In genomic region chr7:70423524-70424230, GRCm38 (mm10) we compare ENCODE assay signal across 17 mouse cellular contexts. TPM values are rescaled to one million over a fixed set of nuclear protein-coding genes. Genes with fewer than 3 reads are reported as not detected.
DNase-seq lines count a peak whose midpoint lies in the region; ATAC-seq and TF ChIP-seq lines count a peak whose summit lies in the region.
"Had no signal": no experiment of that assay in that cellular context is flagged by ENCODE, and none has a peak within 500 bp of the region (broad histone marks: within the 10 kb centered on the region; RNA-seq: fewer than 3 reads in every experiment).

No protein-coding gene starts in this region.

- no peak for TF ChIP-seq CTCF in hindbrain, postnatal 0 days (IDR thresholded peaks at IDR 0.05; ENCODE audit: low read depth)

- H3K9me3 ChIP-seq in hindbrain, embryonic 11.5 days (ENCODE audit: control insufficient read depth, low read length), result no peaks in the 10 kb centered on the region
- no peaks in the 10 kb centered on the region for H3K9me3 ChIP-seq in hindbrain, postnatal 0 days (ENCODE audit: low read length)
- no peaks in the 10 kb centered on the region for H3K9me3 ChIP-seq in midbrain, embryonic 11.5 days (ENCODE audit: control insufficient read depth, low read length)
- no peaks in the 10 kb centered on the region for H3K9me3 ChIP-seq in midbrain, embryonic 10.5 days (replicated peaks)
- H3K9me3 ChIP-seq in forebrain, embryonic 11.5 days (ENCODE audit: control insufficient read depth, low read length), result no peaks in the 10 kb centered on the region
- no peaks in the 10 kb centered on the region for H3K9me3 ChIP-seq in intestine, embryonic 15.5 days
- H3K9me3 ChIP-seq: liver, embryonic 13.5 days had no signal

- H3K4me3 ChIP-seq in hindbrain, embryonic 11.5 days (ENCODE audit: low read depth, low read length), result no peak overlapping the region
- H3K4me3 ChIP-seq in hindbrain, postnatal 0 days (ENCODE audit: low read length), result no peak overlapping the region
- no peak overlapping the region for H3K4me3 ChIP-seq in midbrain, embryonic 11.5 days (ENCODE audit: low read depth, low read length)
- no peak overlapping the region for H3K4me3 ChIP-seq in midbrain, embryonic 10.5 days
- no peak overlapping the region for H3K4me3 ChIP-seq in forebrain, embryonic 11.5 days (ENCODE audit: low read depth, low read length)
- no peak overlapping the region for H3K4me3 ChIP-seq in intestine, embryonic 15.5 days (replicated peaks)
- H3K4me3 ChIP-seq: layer of hippocampus, adult 2 months; liver, embryonic 13.5 days had no signal

- H3K4me1 ChIP-seq in hindbrain, embryonic 11.5 days (replicated peaks; ENCODE audit: control insufficient read depth, insufficient read depth, low read length), result no peaks in the 10 kb centered on the region
- no peaks in the 10 kb centered on the region for H3K4me1 ChIP-seq in hindbrain, postnatal 0 days (ENCODE audit: insufficient read depth, low read length)
- H3K4me1 ChIP-seq in midbrain, embryonic 11.5 days (ENCODE audit: control insufficient read depth, insufficient read depth, low read length), result no peaks in the 10 kb centered on the region
- peaks cover 7% of the 10 kb centered on the region for H3K4me1 ChIP-seq in midbrain, embryonic 10.5 days
- no peaks in the 10 kb centered on the region for H3K4me1 ChIP-seq in forebrain, embryonic 11.5 days (replicated peaks; ENCODE audit: control insufficient read depth, insufficient read depth, low read length)
- no peaks in the 10 kb centered on the region for H3K4me1 ChIP-seq in intestine, embryonic 15.5 days (replicated peaks)
- H3K4me1 ChIP-seq: liver, embryonic 13.5 days had no signal

- no peaks in the 10 kb centered on the region for H3K36me3 ChIP-seq in hindbrain, embryonic 11.5 days (ENCODE audit: control insufficient read depth, insufficient read depth, low read length)
- no peaks in the 10 kb centered on the region for H3K36me3 ChIP-seq in hindbrain, postnatal 0 days (ENCODE audit: insufficient read depth, low read length)
- no peaks in the 10 kb centered on the region for H3K36me3 ChIP-seq in midbrain, embryonic 11.5 days (ENCODE audit: control insufficient read depth, insufficient read depth, low read length)
- no peaks in the 10 kb centered on the region for H3K36me3 ChIP-seq in midbrain, embryonic 10.5 days
- no peaks in the 10 kb centered on the region for H3K36me3 ChIP-seq in forebrain, embryonic 11.5 days (ENCODE audit: control insufficient read depth, insufficient read depth, low read length)
- H3K36me3 ChIP-seq in intestine, embryonic 15.5 days, result no peaks in the 10 kb centered on the region
- H3K36me3 ChIP-seq: liver, embryonic 13.5 days had no signal

- peak; percentile 68 for ATAC-seq in hindbrain, embryonic 11.5 days (ENCODE audit: low FRiP score)
- ATAC-seq in hindbrain, postnatal 0 days, result no peak
- ATAC-seq in midbrain, embryonic 11.5 days (ENCODE audit: low FRiP score), result peak; percentile 19; the same call in 1 of the 2 replicates
- ATAC-seq in forebrain, embryonic 11.5 days (replicated peaks; ENCODE audit: low FRiP score), result peak; percentile 80
- ATAC-seq in intestine, embryonic 15.5 days, result peak; percentile 56; the same call in 1 of the 2 replicates

- no peak overlapping the region for H3K4me2 ChIP-seq in hindbrain, embryonic 11.5 days (replicated peaks; ENCODE audit: low read depth, low read length)
- H3K4me2 ChIP-seq in hindbrain, postnatal 0 days (ENCODE audit: low read depth, low read length), result no peak overlapping the region
- no peak overlapping the region for H3K4me2 ChIP-seq in midbrain, embryonic 11.5 days
- no peak overlapping the region for H3K4me2 ChIP-seq in forebrain, embryonic 11.5 days (ENCODE audit: low read depth, low read length, severe bottlenecking)
- H3K4me2 ChIP-seq in intestine, embryonic 15.5 days (replicated peaks), result no peak overlapping the region
- H3K4me2 ChIP-seq: heart, embryonic 11.5 days; liver, embryonic 13.5 days had no signal

- peak; percentile 16 for DNase-seq in hindbrain, embryonic 11.5 days (ENCODE audit: low spot score)
- DNase-seq in hindbrain, postnatal 0 days (ENCODE audit: low spot score), result no peak
- peak; percentile 47 for DNase-seq in midbrain, embryonic 11.5 days (ENCODE audit: low spot score, missing footprints)
- DNase-seq in midbrain, embryonic 10.5 days (ENCODE audit: low spot score), result no peak
- peak; percentile 52 for DNase-seq in forebrain, embryonic 11.5 days (ENCODE audit: low spot score)
- DNase-seq in layer of hippocampus, postnatal 10 days (ENCODE audit: low spot score in 2 of 2), result no peak
- DNase-seq in embryo, embryonic 9.5 days (ENCODE audit: extremely low spot score), result no peak
- DNase-seq: adrenal gland, postnatal 14 days; cerebellum, adult 9-11 months; gastrocnemius, postnatal 14 days; heart, postnatal 4 days; liver, embryonic 13.5 days; lung, postnatal 14 days; right cerebral cortex, postnatal 14 days had no signal

- H3K27ac ChIP-seq in hindbrain, embryonic 11.5 days (ENCODE audit: low read depth, low read length), result no peak overlapping the region
- no peak overlapping the region for H3K27ac ChIP-seq in hindbrain, postnatal 0 days
- no peak overlapping the region for H3K27ac ChIP-seq in midbrain, embryonic 11.5 days (ENCODE audit: low read depth, low read length)
- H3K27ac ChIP-seq in midbrain, embryonic 10.5 days (replicated peaks), result no peak overlapping the region
- no peak overlapping the region for H3K27ac ChIP-seq in forebrain, embryonic 11.5 days (ENCODE audit: low read depth, low read length)
- no peak overlapping the region for H3K27ac ChIP-seq in intestine, embryonic 15.5 days
- H3K27ac ChIP-seq: layer of hippocampus, adult 2 months; liver, embryonic 13.5 days had no signal

- no peaks in the 10 kb centered on the region for H3K27me3 ChIP-seq in hindbrain, embryonic 11.5 days (ENCODE audit: control insufficient read depth, insufficient read depth, low read length)
- no peaks in the 10 kb centered on the region for H3K27me3 ChIP-seq in hindbrain, postnatal 0 days (ENCODE audit: insufficient read depth, low read length)
- H3K27me3 ChIP-seq in midbrain, embryonic 11.5 days (ENCODE audit: control insufficient read depth, insufficient read depth, low read length), result no peaks in the 10 kb centered on the region
- H3K27me3 ChIP-seq in midbrain, embryonic 10.5 days (ENCODE audit: low read depth, poor library complexity, severe bottlenecking), result no peaks in the 10 kb centered on the region
- no peaks in the 10 kb centered on the region for H3K27me3 ChIP-seq in forebrain, embryonic 11.5 days (ENCODE audit: control insufficient read depth, insufficient read depth, low read length)
- H3K27me3 ChIP-seq in intestine, embryonic 15.5 days (replicated peaks), result no peaks in the 10 kb centered on the region
- H3K27me3 ChIP-seq: liver, embryonic 13.5 days had no signal

- 61% methylated on average over 10 of the region's 10 CpGs for WGBS in hindbrain, embryonic 11.5 days
- WGBS in hindbrain, postnatal 0 days, result 44% methylated on average over 10 of the region's 10 CpGs
- 78% methylated on average over 10 of the region's 10 CpGs for WGBS in midbrain, embryonic 11.5 days
- WGBS in midbrain, embryonic 10.5 days, result 84% methylated on average over 10 of the region's 10 CpGs
- 50% methylated on average over 10 of the region's 10 CpGs for WGBS in forebrain, embryonic 11.5 days
- 63% methylated on average over 10 of the region's 10 CpGs for WGBS in intestine, embryonic 15.5 days

- no peak overlapping the region for H3K9ac ChIP-seq in hindbrain, embryonic 11.5 days (ENCODE audit: low read depth, low read length)
- H3K9ac ChIP-seq in hindbrain, postnatal 0 days (replicated peaks; ENCODE audit: low read length), result no peak overlapping the region
- no peak overlapping the region for H3K9ac ChIP-seq in midbrain, embryonic 11.5 days (ENCODE audit: low read length)
- no peak overlapping the region for H3K9ac ChIP-seq in forebrain, embryonic 11.5 days (ENCODE audit: low read length)
- H3K9ac ChIP-seq in intestine, embryonic 15.5 days, result no peak overlapping the region
- H3K9ac ChIP-seq: liver, embryonic 13.5 days had no signal

RNA-seq across cellular contexts. Expression of gene Nr2f2, which starts 57.1 kb away (rescaled TPM):
- 95.6 and 120 TPM in 2 replicates for polyA plus RNA-seq in hindbrain, embryonic 11.5 days (2014; fragmentation: Nextera tagmentation; extraction: Ambion mirVana)
- total RNA-seq in hindbrain, postnatal 0 days (2014; rRNA removed), result 33.2 and 43.1 TPM in 2 replicates
- 74.2 and 75.4 TPM in 2 replicates for polyA plus RNA-seq in hindbrain, postnatal 0 days (2015; fragmentation: Nextera tagmentation; extraction: Ambion mirVana)
- 114 and 122 TPM in 2 replicates for polyA plus RNA-seq in midbrain, embryonic 11.5 days (2014; fragmentation: Nextera tagmentation; extraction: Ambion mirVana)
- polyA plus RNA-seq in midbrain, embryonic 10.5 days (2016; fragmentation: Nextera tagmentation; extraction: Ambion mirVana), result 86.8 and 89.2 TPM in 2 replicates
- polyA plus RNA-seq in forebrain, embryonic 11.5 days (2014; fragmentation: Nextera tagmentation; extraction: Ambion mirVana), result 124 and 137 TPM in 2 replicates
- 39.4 and 46.3 TPM in 2 replicates for polyA plus RNA-seq in intestine, embryonic 15.5 days (2015; fragmentation: Nextera tagmentation; extraction: Ambion mirVana)
- 10 to 100 TPM; 59.5 to 66.7 TPM for total RNA-seq in layer of hippocampus, postnatal 10 days (2021)

Comparison
In these comparisons a context has a peak if more than half of its experiments do, and no peak if none do; other contexts are left out.
1. DNase-seq: peak in hindbrain, embryonic 11.5 days (single experiment), midbrain, embryonic 11.5 days (single experiment) and forebrain, embryonic 11.5 days (single experiment); none in hindbrain, postnatal 0 days (single experiment), midbrain, embryonic 10.5 days (single experiment), layer of hippocampus, postnatal 10 days (0 of 2) and embryo, embryonic 9.5 days (single experiment).